28 mouse cellular contexts compared by ENCODE assay signal in the genomic region with DNA sequence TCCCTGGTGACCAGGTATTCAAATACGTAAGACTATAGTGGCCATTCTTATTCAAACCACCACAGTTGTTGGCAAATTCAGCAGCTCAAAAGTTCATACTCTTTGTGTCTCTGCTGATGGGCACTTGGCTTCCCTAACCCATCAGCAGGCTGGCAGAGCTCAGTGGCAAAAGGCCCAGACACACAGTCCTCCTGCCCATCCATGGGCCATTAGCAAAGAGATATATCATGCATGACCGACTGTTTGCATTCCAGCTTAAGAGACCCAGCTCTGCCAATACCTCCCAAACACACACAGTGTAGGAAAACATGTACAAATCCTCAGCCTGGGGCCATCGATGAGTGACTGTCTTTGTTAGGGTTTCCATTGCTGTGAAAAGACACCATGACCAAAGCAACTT. TPM values are rescaled to one million over a fixed set of nuclear protein-coding genes. Genes with fewer than 3 reads are reported as not detected.
A peak's percentile ranks its signal among the peaks of the same experiment; 100 is the strongest.
DNase-seq lines count a peak whose midpoint lies in the region; ATAC-seq lines count a peak whose summit lies in the region.
"Had no signal": no experiment of that assay in that cellular context is flagged by ENCODE, and none has a peak within 500 bp of the region (broad histone marks: within the 10 kb centered on the region; RNA-seq: fewer than 3 reads in every experiment).

No protein-coding gene starts in this region.

- no peaks in the 10 kb centered on the region; the same call in 1 of the 2 replicates for H3K27me3 ChIP-seq in forebrain, embryonic 16.5 days (replicated peaks; ENCODE audit: control insufficient read depth, insufficient read depth, low read length)
- H3K27me3 ChIP-seq in forebrain, embryonic 15.5 days, result no peaks in the 10 kb centered on the region
- H3K27me3 ChIP-seq: embryonic facial prominence, embryonic 13.5 days; heart, embryonic 15.5 days; Patski had no signal

- no peak overlapping the region for H3K4me3 ChIP-seq in forebrain, embryonic 16.5 days (replicated peaks; ENCODE audit: low read length)
- no peak overlapping the region for H3K4me3 ChIP-seq in forebrain, embryonic 15.5 days
- H3K4me3 ChIP-seq: embryonic facial prominence, embryonic 10.5 days; embryonic facial prominence, embryonic 13.5 days; erythroblast, embryonic 14.5 days; forebrain, embryonic 12.5 days; heart, embryonic 15.5 days; hindbrain, embryonic 10.5 days had no signal

- peak; percentile 9; the same call in 1 of the 2 replicates for ATAC-seq in forebrain, embryonic 16.5 days
- no peak for ATAC-seq in forebrain, embryonic 15.5 days (replicated peaks)
- ATAC-seq: intestine, postnatal 0 days; Patski had no signal

- no peaks in the 10 kb centered on the region for H3K9me3 ChIP-seq in forebrain, embryonic 16.5 days (ENCODE audit: control insufficient read depth, low read length)
- H3K9me3 ChIP-seq in forebrain, embryonic 15.5 days, result no peaks in the 10 kb centered on the region
- H3K9me3 ChIP-seq: embryonic facial prominence, embryonic 10.5 days; embryonic facial prominence, embryonic 13.5 days; forebrain, embryonic 12.5 days; heart, embryonic 15.5 days; hindbrain, embryonic 10.5 days had no signal

- no peak overlapping the region for H3K9ac ChIP-seq in forebrain, embryonic 16.5 days (replicated peaks; ENCODE audit: low read depth, low read length)
- no peak overlapping the region for H3K9ac ChIP-seq in forebrain, embryonic 15.5 days (replicated peaks)
- H3K9ac ChIP-seq: embryonic facial prominence, embryonic 13.5 days; forebrain, embryonic 12.5 days; heart, embryonic 15.5 days; hindbrain, embryonic 14.5 days had no signal

- DNase-seq in cerebellum, postnatal 10 days, result peak; percentile 81 to 85
- no peak for DNase-seq in cerebellum, adult 9-11 months
- DNase-seq in left cerebral cortex, postnatal 4 days, result peak; percentile 66
- DNase-seq in left cerebral cortex, adult 11 months (ENCODE audit: low spot score), result no peak
- DNase-seq in Muller cell, postnatal 12 days (ENCODE audit: inconsistent ontology term), result peak; percentile 58
- DNase-seq in yolk sac, embryonic 10.5 days (ENCODE audit: low spot score), result no peak
- DNase-seq: adrenal gland, postnatal 10 days; adrenal gland, postnatal 36 days; cerebellum, adult 11 months; cerebellum, adult 8-10 months; cerebellum, postnatal 36 days; embryo, embryonic 11 days; gastrocnemius, postnatal 10 days; gastrocnemius, postnatal 36 days; heart, postnatal 10 days; heart, postnatal 36 days had no signal

- no peaks in the 10 kb centered on the region for H3K36me3 ChIP-seq in forebrain, embryonic 16.5 days (ENCODE audit: control insufficient read depth, insufficient read depth)
- H3K36me3 ChIP-seq in forebrain, embryonic 15.5 days, result no peaks in the 10 kb centered on the region
- H3K36me3 ChIP-seq: embryonic facial prominence, embryonic 10.5 days; embryonic facial prominence, embryonic 13.5 days; forebrain, embryonic 12.5 days; heart, embryonic 15.5 days; hindbrain, embryonic 10.5 days had no signal

- intact Hi-C loops in left cerebral cortex, postnatal 4 days (cut with DNase I), result no loop called here

- peaks cover 5% of the 10 kb centered on the region for H3K4me1 ChIP-seq in forebrain, embryonic 16.5 days (replicated peaks; ENCODE audit: control insufficient read depth, insufficient read depth, low read length)
- peaks cover 5% of the 10 kb centered on the region; the same call in 1 of the 2 replicates for H3K4me1 ChIP-seq in forebrain, embryonic 15.5 days
- H3K4me1 ChIP-seq: embryonic facial prominence, embryonic 13.5 days; heart, embryonic 15.5 days had no signal

- H3K4me2 ChIP-seq in forebrain, embryonic 16.5 days (ENCODE audit: low read length), result no peak overlapping the region
- no peak overlapping the region for H3K4me2 ChIP-seq in forebrain, embryonic 15.5 days (replicated peaks)
- H3K4me2 ChIP-seq: embryonic facial prominence, embryonic 13.5 days; forebrain, embryonic 12.5 days; heart, embryonic 11.5 days; heart, embryonic 15.5 days; hindbrain, embryonic 14.5 days had no signal

- WGBS in forebrain, embryonic 16.5 days, result 75% methylated on average over 3 of the region's 3 CpGs
- 69% methylated on average over 3 of the region's 3 CpGs for WGBS in forebrain, embryonic 15.5 days

- H3K27ac ChIP-seq in forebrain, embryonic 16.5 days (ENCODE audit: low read length), result no peak overlapping the region
- no peak overlapping the region for H3K27ac ChIP-seq in forebrain, embryonic 15.5 days (replicated peaks)
- H3K27ac ChIP-seq: embryonic facial prominence, embryonic 10.5 days; embryonic facial prominence, embryonic 13.5 days; forebrain, embryonic 12.5 days; heart, embryonic 15.5 days; hindbrain, embryonic 10.5 days; hindbrain, embryonic 14.5 days had no signal

RNA-seq across cellular contexts. Expression of gene Pdia6, which starts 5.3 kb away (rescaled TPM):
- 333 and 384 TPM in 2 replicates for polyA plus RNA-seq in forebrain, embryonic 16.5 days (2015; fragmentation: Nextera tagmentation; extraction: Ambion mirVana)
- 355 and 366 TPM in 2 replicates for polyA plus RNA-seq in forebrain, embryonic 15.5 days (2015; fragmentation: Nextera tagmentation; extraction: Ambion mirVana)
- 100 to 1,000 TPM; 187 to 196 TPM for total RNA-seq in left cerebral cortex, postnatal 4 days (2021)

Comparison
In these comparisons a context has a peak if more than half of its experiments do, and no peak if none do; other contexts are left out.
1. DNase-seq: peak in cerebellum, postnatal 10 days (2 of 2), left cerebral cortex, postnatal 4 days (single experiment) and Muller cell, postnatal 12 days (single experiment); none in cerebellum, adult 9-11 months (single experiment), left cerebral cortex, adult 11 months (single experiment) and yolk sac, embryonic 10.5 days (single experiment).